Mouse (Mus musculus): ENCODE data around the gene Dcaf6.

- TF ChIP-seq CHD2 (IDR thresholded peaks at IDR 0.05; ENCODE audit: low read depth, low read length) (no peak), MAFK (IDR thresholded peaks at IDR 0.05; ENCODE audit: insufficient read depth, low read depth, low read length) (no peak), HCFC1 (IDR thresholded peaks at IDR 0.05; ENCODE audit: borderline replicate concordance, insufficient read depth, low read length) (no peak), ZC3H11A (IDR thresholded peaks at IDR 0.05; ENCODE audit: borderline replicate concordance, low read depth, low read length) (no peak)
These were observed 25.8 kb upstream of the Dcaf6 start for GRCm38 (mm10) chr1:165486108-165486507.

Data from ES-E14 (cell line).